In genomic region chr3:92609804-92610203, GRCm38 (mm10) we compare ENCODE assay signal across 22 mouse cellular contexts. TPM values are rescaled to one million over a fixed set of nuclear protein-coding genes. Genes with fewer than 3 reads are reported as not detected.
"Had no signal": no experiment of that assay in that cellular context is flagged by ENCODE, and none has a peak within 500 bp of the region (broad histone marks: within the 10 kb centered on the region; RNA-seq: fewer than 3 reads in every experiment).

No protein-coding gene starts in this region.

- DNase-seq: lung, adult 18-20 months; lung, embryonic 14.5 days; lung, postnatal 10 days; lung, postnatal 4 days; right cerebral cortex, postnatal 14 days; thymus, adult 18-20 months; thymus, postnatal 14 days; thymus, postnatal 36 days had no signal

RNA-seq across cellular contexts. Expression of gene 2210017I01Rik, which starts 2.5 kb away (rescaled TPM):
- total RNA-seq: megakaryocyte, adult 5-6 weeks; megakaryocyte-erythroid progenitor cell, adult 5-6 weeks; midbrain, postnatal 0 days; monocyte, adult 5-6 weeks; neutrophil, adult 5-6 weeks had no signal
- polyA plus RNA-seq: lung, embryonic 14.5 days; lung, embryonic 16.5 days; midbrain, embryonic 10.5 days; midbrain, embryonic 12.5 days; midbrain, embryonic 15.5 days; midbrain, postnatal 0 days; neural tube, embryonic 12.5 days; neural tube, embryonic 14.5 days; spleen, adult 2 months; stomach, embryonic 15.5 days; thymus, postnatal 0 days had no signal

RNA-seq across cellular contexts. Expression of gene Lce6a, which starts 11.7 kb away (rescaled TPM):
- total RNA-seq: megakaryocyte, adult 5-6 weeks; megakaryocyte-erythroid progenitor cell, adult 5-6 weeks; midbrain, postnatal 0 days; monocyte, adult 5-6 weeks; neutrophil, adult 5-6 weeks had no signal
- polyA plus RNA-seq: lung, embryonic 14.5 days; lung, embryonic 16.5 days; midbrain, embryonic 10.5 days; midbrain, embryonic 12.5 days; midbrain, embryonic 15.5 days; midbrain, postnatal 0 days; neural tube, embryonic 12.5 days; neural tube, embryonic 14.5 days; spleen, adult 2 months; stomach, embryonic 15.5 days; thymus, postnatal 0 days had no signal

RNA-seq across cellular contexts. Expression of gene Smcp, which starts 21.0 kb away (rescaled TPM):
- total RNA-seq: megakaryocyte, adult 5-6 weeks; megakaryocyte-erythroid progenitor cell, adult 5-6 weeks; midbrain, postnatal 0 days; monocyte, adult 5-6 weeks; neutrophil, adult 5-6 weeks had no signal
- polyA plus RNA-seq: lung, embryonic 14.5 days; lung, embryonic 16.5 days; midbrain, embryonic 10.5 days; midbrain, embryonic 12.5 days; midbrain, embryonic 15.5 days; midbrain, postnatal 0 days; neural tube, embryonic 12.5 days; neural tube, embryonic 14.5 days; spleen, adult 2 months had no signal

RNA-seq across cellular contexts. Expression of gene Ivl, which starts 36.3 kb away (rescaled TPM):
- total RNA-seq: megakaryocyte, adult 5-6 weeks; megakaryocyte-erythroid progenitor cell, adult 5-6 weeks; monocyte, adult 5-6 weeks; neutrophil, adult 5-6 weeks had no signal
- polyA plus RNA-seq: lung, embryonic 16.5 days; midbrain, embryonic 10.5 days; midbrain, embryonic 12.5 days; midbrain, embryonic 15.5 days; midbrain, postnatal 0 days; neural tube, embryonic 14.5 days; spleen, adult 2 months had no signal

RNA-seq across cellular contexts. Expression of gene Lce1a1, which starts 38.3 kb away (rescaled TPM):
- total RNA-seq: megakaryocyte, adult 5-6 weeks; megakaryocyte-erythroid progenitor cell, adult 5-6 weeks; monocyte, adult 5-6 weeks; neutrophil, adult 5-6 weeks had no signal
- polyA plus RNA-seq: lung, embryonic 14.5 days; lung, embryonic 16.5 days; midbrain, embryonic 10.5 days; midbrain, embryonic 12.5 days; midbrain, embryonic 15.5 days; midbrain, postnatal 0 days; neural tube, embryonic 12.5 days; neural tube, embryonic 14.5 days; spleen, adult 2 months; stomach, embryonic 15.5 days had no signal
